In genomic region chr3:95675301-95676092, GRCm38 (mm10) we compare ENCODE assay signal across 8 mouse cellular contexts. TPM values are rescaled to one million over a fixed set of nuclear protein-coding genes. Genes with fewer than 3 reads are reported as not detected.
A peak's percentile ranks its signal among the peaks of the same experiment; 100 is the strongest.
DNase-seq lines count a peak whose midpoint lies in the region; ATAC-seq and TF ChIP-seq lines count a peak whose summit lies in the region.

No protein-coding gene starts in this region.

- H3K36me3 ChIP-seq in heart, postnatal 0 days (replicated peaks; ENCODE audit: control insufficient read depth, insufficient read depth, low read length): peaks cover 10% of the 10 kb centered on the region; the same call in 1 of the 2 replicates
- no peaks in the 10 kb centered on the region for H3K36me3 ChIP-seq in lung, embryonic 14.5 days (ENCODE audit: insufficient read depth)
- no peaks in the 10 kb centered on the region for H3K36me3 ChIP-seq in neural tube, embryonic 15.5 days

- TF ChIP-seq EP300 in heart, postnatal 0 days (IDR thresholded peaks at IDR 0.05; ENCODE audit: low read depth): peak; percentile 94

- peak; percentile 93 for DNase-seq in ES-CJ7 (ENCODE audit: low read depth, low spot score)
- peak; percentile 83 for DNase-seq in c-Kit-negative CD71-positive TER-119-positive erythroid progenitor cells, embryonic 14.5 days (ENCODE audit: low read depth, low spot score)
- DNase-seq in fibroblast of lung, adult 2 months (ENCODE audit: low read depth): peak; percentile 96
- peak; percentile 89 for DNase-seq in heart, postnatal 0 days (ENCODE audit: low spot score)
- DNase-seq in kidney, postnatal 25 days: peak; percentile 88 to 94
- peak; percentile 93 for DNase-seq in lung, embryonic 14.5 days
- peak; percentile 61 to 75 for DNase-seq in thymus, adult 18-20 months

- H3K4me3 ChIP-seq in heart, postnatal 0 days (ENCODE audit: low read depth, low read length): 0 out of 2 replicates have a peak overlapping the region, but pooled peaks have one; percentile 3
- 0 out of 2 replicates have a peak overlapping the region, but pooled peaks have one; percentile 8 for H3K4me3 ChIP-seq in lung, embryonic 14.5 days (ENCODE audit: low read depth, low read length)
- H3K4me3 ChIP-seq in neural tube, embryonic 15.5 days (replicated peaks): no peak overlapping the region

- peak overlapping the region; percentile 99 for H3K27ac ChIP-seq in heart, postnatal 0 days (ENCODE audit: low read depth)
- peak overlapping the region; percentile 93 for H3K27ac ChIP-seq in lung, embryonic 14.5 days (ENCODE audit: low read depth)
- H3K27ac ChIP-seq in neural tube, embryonic 15.5 days (replicated peaks): peak overlapping the region; percentile 79

- H3K9ac ChIP-seq in heart, postnatal 0 days (replicated peaks; ENCODE audit: low read depth, low read length): peak overlapping the region; percentile 45
- peak overlapping the region; percentile 32 for H3K9ac ChIP-seq in lung, embryonic 14.5 days
- H3K9ac ChIP-seq in neural tube, embryonic 15.5 days (replicated peaks): no peak overlapping the region

- H3K9me3 ChIP-seq in heart, postnatal 0 days (replicated peaks; ENCODE audit: control insufficient read depth, low read length): no peaks in the 10 kb centered on the region
- no peaks in the 10 kb centered on the region for H3K9me3 ChIP-seq in lung, embryonic 14.5 days (ENCODE audit: low read depth, low read length)
- no peaks in the 10 kb centered on the region for H3K9me3 ChIP-seq in neural tube, embryonic 15.5 days (replicated peaks)

- TF ChIP-seq CTCF in heart, postnatal 0 days (IDR thresholded peaks at IDR 0.05; ENCODE audit: low read depth): peak; percentile 79
- peak; percentile 86 for TF ChIP-seq CTCF in lung, embryonic 14.5 days (IDR thresholded peaks at IDR 0.05; ENCODE audit: low read depth)

- peak overlapping the region; percentile 61 for H3K4me2 ChIP-seq in heart, postnatal 0 days (ENCODE audit: low read depth, low read length)
- H3K4me2 ChIP-seq in lung, embryonic 14.5 days: peak overlapping the region; percentile 54
- peak overlapping the region; percentile 25 for H3K4me2 ChIP-seq in neural tube, embryonic 15.5 days

- ATAC-seq in heart, postnatal 0 days (ENCODE audit: insufficient read depth, low read depth): peak; percentile 61
- ATAC-seq in lung, embryonic 14.5 days (ENCODE audit: insufficient read depth): peak; percentile 62
- ATAC-seq in neural tube, embryonic 15.5 days (ENCODE audit: low FRiP score): peak; percentile 55

- peaks cover 53% of the 10 kb centered on the region for H3K4me1 ChIP-seq in heart, postnatal 0 days (ENCODE audit: control insufficient read depth, insufficient read depth)
- peaks cover 33% of the 10 kb centered on the region for H3K4me1 ChIP-seq in lung, embryonic 14.5 days (ENCODE audit: insufficient read depth)
- peaks cover 51% of the 10 kb centered on the region for H3K4me1 ChIP-seq in neural tube, embryonic 15.5 days

- no peaks in the 10 kb centered on the region for H3K27me3 ChIP-seq in heart, postnatal 0 days (ENCODE audit: control insufficient read depth, insufficient read depth, low read length)
- no peaks in the 10 kb centered on the region for H3K27me3 ChIP-seq in lung, embryonic 14.5 days (ENCODE audit: insufficient read depth, low read length)
- H3K27me3 ChIP-seq in neural tube, embryonic 15.5 days (replicated peaks): no peaks in the 10 kb centered on the region

- 15% methylated on average over 8 of the region's 8 CpGs for WGBS in heart, postnatal 0 days
- 6% methylated on average over 8 of the region's 8 CpGs for WGBS in lung, embryonic 14.5 days
- 24% methylated on average over 8 of the region's 8 CpGs for WGBS in neural tube, embryonic 15.5 days

RNA-seq across cellular contexts. Expression of gene Adamtsl4, which starts 12.2 kb away (rescaled TPM):
- 20.2 and 23.8 TPM in 2 replicates for total RNA-seq in heart, postnatal 0 days (2014; rRNA removed; ENCODE audit: low replicate concordance)
- 7.5 and 11.2 TPM in 2 replicates for polyA plus RNA-seq in heart, postnatal 0 days (2015; fragmentation: Nextera tagmentation; extraction: Ambion mirVana)
- polyA plus RNA-seq in lung, embryonic 14.5 days (2014; fragmentation: Nextera tagmentation; extraction: Ambion mirVana): 1.6 and 4.0 TPM in 2 replicates
- 1.3 and 1.6 TPM in 2 replicates for polyA plus RNA-seq in neural tube, embryonic 15.5 days (2015; fragmentation: Nextera tagmentation; extraction: Ambion mirVana)

RNA-seq across cellular contexts. Expression of gene Mcl1, which starts 16.9 kb away (rescaled TPM):
- total RNA-seq in heart, postnatal 0 days (2014; rRNA removed; ENCODE audit: low replicate concordance): 213 and 278 TPM in 2 replicates
- 50.1 and 51.9 TPM in 2 replicates for polyA plus RNA-seq in heart, postnatal 0 days (2015; fragmentation: Nextera tagmentation; extraction: Ambion mirVana)
- polyA plus RNA-seq in lung, embryonic 14.5 days (2014; fragmentation: Nextera tagmentation; extraction: Ambion mirVana): 82.3 and 83.2 TPM in 2 replicates
- 41.4 and 42.0 TPM in 2 replicates for polyA plus RNA-seq in neural tube, embryonic 15.5 days (2015; fragmentation: Nextera tagmentation; extraction: Ambion mirVana)

RNA-seq across cellular contexts. Expression of gene Ensa, which starts 50.7 kb away (rescaled TPM):
- total RNA-seq in heart, postnatal 0 days (2014; rRNA removed; ENCODE audit: low replicate concordance): 43.3 and 49.6 TPM in 2 replicates
- 38.5 and 40.6 TPM in 2 replicates for polyA plus RNA-seq in heart, postnatal 0 days (2015; fragmentation: Nextera tagmentation; extraction: Ambion mirVana)
- 64.8 and 66.7 TPM in 2 replicates for polyA plus RNA-seq in lung, embryonic 14.5 days (2014; fragmentation: Nextera tagmentation; extraction: Ambion mirVana)
- 102 and 109 TPM in 2 replicates for polyA plus RNA-seq in neural tube, embryonic 15.5 days (2015; fragmentation: Nextera tagmentation; extraction: Ambion mirVana)
